Mouse (Mus musculus): Measurements from ENCODE around the gene Xylb. TPM values are rescaled to one million over a fixed set of nuclear protein-coding genes. Genes with fewer than 3 reads are reported as not detected.

Xylb gene
- polyA plus RNA-seq, 1 experiment from 2014 or later = 2.4 TPM

Other genes starting within 250 kb of the Xylb start
- 1.3 TPM in 2 replicates for gene Acaa1b, start 200.3 kb upstream of the Xylb start, polyA plus RNA-seq (2014; fragmentation: Nextera tagmentation; extraction: Ambion mirVana)
- gene Gm47289, start 198.2 kb upstream of the Xylb start, polyA plus RNA-seq (2014; fragmentation: Nextera tagmentation; extraction: Ambion mirVana) = not detected in 2 replicates
- not detected in 2 replicates for gene Slc22a13, start 148.3 kb upstream of the Xylb start, polyA plus RNA-seq (2014; fragmentation: Nextera tagmentation; extraction: Ambion mirVana)
- 13.5 and 14.9 TPM in 2 replicates for gene Oxsr1, start 35.0 kb upstream of the Xylb start, polyA plus RNA-seq (2014; fragmentation: Nextera tagmentation; extraction: Ambion mirVana)
- gene Acaa1a, start 17.7 kb upstream of the Xylb start, polyA plus RNA-seq (2014; fragmentation: Nextera tagmentation; extraction: Ambion mirVana) = 92.0 and 95.0 TPM in 2 replicates
- 5.7 and 5.8 TPM in 2 replicates for gene Myd88, start 16.0 kb upstream of the Xylb start, polyA plus RNA-seq (2014; fragmentation: Nextera tagmentation; extraction: Ambion mirVana)
- not detected in 2 replicates for gene Slc22a14, start 8.2 kb downstream of the Xylb start, polyA plus RNA-seq (2014; fragmentation: Nextera tagmentation; extraction: Ambion mirVana)
- 25.9 and 27.5 TPM in 2 replicates for gene Acvr2b, start 44.7 kb downstream of the Xylb start, polyA plus RNA-seq (2014; fragmentation: Nextera tagmentation; extraction: Ambion mirVana)
- 54.2 and 64.7 TPM in 2 replicates for gene Exog, start 87.6 kb downstream of the Xylb start, polyA plus RNA-seq (2014; fragmentation: Nextera tagmentation; extraction: Ambion mirVana)
- 0.39 and 0.59 TPM in 2 replicates for gene Scn5a, start 221.6 kb downstream of the Xylb start, polyA plus RNA-seq (2014; fragmentation: Nextera tagmentation; extraction: Ambion mirVana)

All from forebrain, embryonic 14.5 days (tissue).